Mouse (Mus musculus): ENCODE data around the gene Exoc2. TPM values are rescaled to one million over a fixed set of nuclear protein-coding genes. Genes with fewer than 3 reads are reported as not detected.

Exoc2 gene
- polyA plus RNA-seq, 1 experiment from 2014 or later = 54.6 TPM

Other genes with a start within 250 kb of the Exoc2 start
- 0.04 and 0.10 TPM in 2 replicates for gene Irf4, start 224.9 kb downstream of the Exoc2 start, polyA plus RNA-seq (2014; fragmentation: Nextera tagmentation; extraction: Ambion mirVana)
- 0.14 TPM in 1 of 2 replicates, not detected in the other for gene Hus1b, start 26.3 kb downstream of the Exoc2 start, polyA plus RNA-seq (2014; fragmentation: Nextera tagmentation; extraction: Ambion mirVana)
- not detected in 2 replicates for gene Gm5447, start 111 bp upstream of the Exoc2 start, polyA plus RNA-seq (2014; fragmentation: Nextera tagmentation; extraction: Ambion mirVana)

Measured in forebrain, embryonic 14.5 days (tissue).